Mouse (Mus musculus): ENCODE measurements around the gene Cenpp.
"Not testable (repeated sequence)": the region's sequence is repeated elsewhere in the genome, so short reads cannot be mapped to it uniquely, and the experiment has no call there.

The Cenpp gene

GRCm38 (mm10) chr13:49608589-49609322 is 43.8 kb downstream of the Cenpp start:
- in situ Hi-C loops (cut with MboI, MseI) = no loop called here

DNA sequence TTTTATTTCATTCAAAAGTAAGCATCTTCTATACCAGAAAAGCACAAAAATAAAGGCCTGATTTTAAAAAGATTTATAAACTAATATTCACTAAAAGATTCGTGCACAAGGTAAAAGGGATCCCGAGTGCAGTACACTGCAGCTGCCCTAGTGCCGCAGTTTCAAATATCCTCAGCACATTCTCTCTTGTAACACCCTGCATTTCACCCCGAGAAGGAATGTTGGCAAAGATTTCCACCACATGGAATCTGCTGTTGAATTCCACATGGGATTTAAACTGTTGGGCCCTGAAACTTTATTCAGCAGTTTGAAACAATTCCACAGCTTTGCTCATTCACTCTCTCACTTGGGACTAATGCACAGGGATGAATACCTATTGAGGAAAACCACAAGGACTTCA is 44.9 kb downstream of the Cenpp start, which contains the start of gene Ogn:
Gene Ogn (plus strand): TSS at position 333 of the 400 bp plus-strand sequence.
- in situ Hi-C loops (cut with MboI, MseI) = no loop called here

- in situ Hi-C loops (cut with MboI, MseI) = no loop called here
These were observed 49.0 kb downstream of the Cenpp start for GRCm38 (mm10) chr13:49603603-49604002.

DNA sequence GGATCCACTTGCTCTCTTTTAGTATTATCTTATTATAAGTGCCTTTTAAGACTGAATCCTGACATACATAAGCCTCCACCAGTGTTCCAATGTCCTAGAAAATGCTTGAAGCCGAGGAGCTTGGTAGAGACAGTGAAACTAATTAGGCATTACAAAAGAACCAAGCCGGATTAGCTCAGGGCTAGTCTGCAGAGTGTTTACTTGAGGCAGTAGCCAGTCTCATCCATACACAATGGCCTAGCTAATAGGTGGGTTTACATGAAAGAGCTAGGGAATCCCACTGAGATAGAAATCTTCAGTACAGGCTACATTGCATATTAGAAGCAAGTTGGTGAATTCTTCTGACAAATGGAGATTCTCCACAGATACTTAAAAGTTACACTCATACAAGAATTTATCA is 50.0 kb downstream of the Cenpp start:
- in situ Hi-C loops (cut with MboI, MseI) = not testable (repeated sequence)

DNA sequence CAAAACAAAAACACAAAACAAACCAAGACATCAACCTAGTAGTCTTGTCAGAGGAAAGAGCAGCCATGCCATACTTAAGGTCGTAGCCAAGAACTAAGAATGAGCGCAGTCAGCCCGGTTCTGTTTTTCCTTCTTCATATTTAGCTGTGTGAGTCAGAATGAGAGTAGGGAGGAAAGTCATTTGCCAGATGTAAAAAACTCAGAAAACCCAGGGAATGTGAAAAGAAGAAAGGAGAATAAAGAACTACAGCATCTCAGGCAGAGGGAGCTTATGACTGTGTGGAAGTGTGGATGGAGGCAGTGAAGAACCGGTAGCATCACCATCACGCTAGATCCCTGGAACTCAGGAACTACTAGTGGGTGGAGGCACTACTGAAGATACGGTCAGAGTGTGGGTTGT is 66.5 kb downstream of the Cenpp start:
- in situ Hi-C loops (cut with MboI, MseI) = no loop called here

GRCm38 (mm10) chr13:49584307-49585005 is 68.1 kb downstream of the Cenpp start:
- in situ Hi-C loops (cut with MboI, MseI) = no loop called here

- in situ Hi-C loops (cut with MboI, MseI) = no loop called here
These were observed 68.7 kb downstream of the Cenpp start for GRCm38 (mm10) chr13:49583859-49584258.

GRCm38 (mm10) chr13:49581541-49582530 is 70.7 kb downstream of the Cenpp start, which contains the start of gene Omd:
Omd (plus strand) TSS chr13:49582462.
- in situ Hi-C loops (cut with MboI, MseI) = no loop called here

DNA sequence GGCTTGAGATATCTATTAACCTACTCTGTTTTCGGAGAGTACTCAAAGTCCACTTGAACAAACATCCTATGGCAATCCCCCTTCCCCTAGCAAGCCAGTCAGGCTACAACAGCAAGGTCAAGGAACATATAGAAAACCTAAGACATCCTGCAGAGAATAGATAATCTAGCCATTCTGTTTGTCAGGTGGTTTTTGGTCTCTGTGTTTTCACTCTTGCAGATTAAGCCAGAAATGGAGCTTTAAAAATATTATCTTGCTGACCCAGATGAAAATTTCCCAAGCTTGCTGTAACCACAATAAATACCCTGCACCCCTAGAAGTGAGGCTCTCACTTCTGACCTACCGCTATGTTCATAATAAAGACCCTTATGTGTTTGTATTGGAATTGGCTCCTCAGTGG is 81.2 kb downstream of the Cenpp start:
- in situ Hi-C loops (cut with MboI, MseI) = no loop called here

- in situ Hi-C loops (cut with MboI, MseI) = no loop called here
These were observed 82.2 kb downstream of the Cenpp start for GRCm38 (mm10) chr13:49570371-49570770.

DNA sequence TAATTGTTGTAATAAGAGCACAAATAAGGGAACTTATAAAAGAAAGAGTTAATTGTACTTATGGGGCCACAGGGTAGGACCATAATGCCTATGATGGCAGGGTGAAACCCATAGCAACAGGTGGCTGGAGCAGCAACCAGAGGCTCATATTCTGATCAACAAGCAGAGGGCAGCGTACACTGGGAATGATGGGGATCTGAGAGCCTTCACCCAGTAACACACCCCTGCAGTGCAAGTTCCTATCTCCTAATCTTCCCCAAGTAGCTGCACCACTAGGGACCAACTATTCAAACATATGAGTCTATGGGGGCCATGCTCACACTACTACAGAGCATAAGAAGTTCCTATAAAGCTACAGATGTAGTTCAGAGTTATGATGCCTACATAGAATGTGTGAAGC is 88.2 kb downstream of the Cenpp start:
- in situ Hi-C loops (cut with MboI, MseI) = no loop called here

- in situ Hi-C loops (cut with MboI, MseI) = no loop called here
These were observed 91.7 kb downstream of the Cenpp start for GRCm38 (mm10) chr13:49560886-49561285.

DNA sequence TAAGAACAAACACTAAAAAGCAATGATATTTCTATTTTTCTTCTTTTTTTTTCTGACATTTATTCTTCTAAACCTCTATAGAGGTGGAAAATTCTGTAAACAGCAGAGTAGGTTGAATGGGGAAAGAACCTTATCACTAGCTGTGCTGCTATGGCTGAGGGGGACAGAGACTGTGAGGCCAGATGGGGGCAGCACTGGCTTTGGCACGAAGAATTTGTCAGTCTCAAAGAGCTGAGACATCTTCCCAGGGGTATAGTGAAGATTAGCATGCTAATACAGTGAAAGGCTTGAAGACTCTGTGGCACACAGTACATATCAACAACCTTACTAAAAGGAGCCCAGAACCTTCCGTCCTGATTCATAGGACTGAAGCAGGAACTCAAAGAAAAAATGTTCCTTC is 93.4 kb downstream of the Cenpp start:
- in situ Hi-C loops (cut with MboI, MseI) = no loop called here

DNA sequence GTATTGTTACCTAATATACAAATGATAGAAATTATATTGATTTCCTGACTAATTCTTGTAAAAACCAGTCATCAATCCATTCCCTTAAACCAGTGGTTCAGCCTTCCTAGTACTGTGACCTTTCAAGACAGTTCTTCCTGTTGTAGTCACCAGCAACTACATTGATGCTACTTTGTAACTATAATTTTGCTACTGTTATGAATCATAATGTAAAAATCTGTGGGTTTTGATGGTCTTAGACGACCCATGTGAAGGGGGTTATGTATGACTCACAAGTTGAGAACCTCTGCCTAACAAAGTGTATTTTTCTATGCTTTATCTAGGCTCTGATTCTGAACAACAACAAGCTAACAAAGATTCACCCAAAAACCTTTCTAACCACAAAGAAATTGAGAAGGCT is 95.7 kb downstream of the Cenpp start:
- in situ Hi-C loops (cut with MboI, MseI) = no loop called here

GRCm38 (mm10) chr13:49556203-49556602 is 96.4 kb downstream of the Cenpp start:
- in situ Hi-C loops (cut with MboI, MseI) = no loop called here

GRCm38 (mm10) chr13:49554519-49554918 is 98.1 kb downstream of the Cenpp start:
- in situ Hi-C loops (cut with MboI, MseI) = no loop called here

- in situ Hi-C loops (cut with MboI, MseI) = no loop called here
These were observed 103.0 kb downstream of the Cenpp start for GRCm38 (mm10) chr13:49549616-49550015.

DNA sequence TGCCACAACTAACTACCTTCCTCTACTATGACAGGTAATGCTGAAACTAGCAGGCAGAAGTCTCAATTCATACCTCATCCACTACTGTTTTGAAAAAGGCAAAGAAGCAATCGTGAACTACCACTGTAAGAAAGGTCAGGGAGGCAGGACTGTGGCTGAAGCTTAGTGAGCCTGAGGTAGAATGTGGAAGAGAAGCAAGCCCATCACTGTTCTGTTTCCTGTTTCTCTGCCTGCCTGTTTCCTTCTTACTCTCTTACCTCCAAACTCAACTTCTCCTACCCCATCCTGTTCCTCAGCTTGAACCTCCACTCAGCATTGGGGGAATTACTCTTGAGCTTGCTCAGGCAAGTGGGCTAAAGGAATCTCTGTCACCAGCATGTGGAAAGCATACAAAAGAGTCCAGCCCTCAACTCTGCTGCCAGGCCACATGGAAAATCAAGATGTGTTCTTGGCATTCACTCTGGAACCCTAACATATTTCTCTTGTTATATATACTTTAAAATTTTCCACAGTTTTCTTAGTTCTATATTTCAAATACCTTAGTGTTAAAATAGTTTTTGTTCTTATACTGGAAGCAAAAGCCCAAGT is 104.9 kb downstream of the Cenpp start:
- in situ Hi-C loops (cut with MboI, MseI) = no loop called here

- in situ Hi-C loops (cut with MboI, MseI) = no loop called here
These were observed 106.1 kb downstream of the Cenpp start for GRCm38 (mm10) chr13:49546517-49546916.

DNA sequence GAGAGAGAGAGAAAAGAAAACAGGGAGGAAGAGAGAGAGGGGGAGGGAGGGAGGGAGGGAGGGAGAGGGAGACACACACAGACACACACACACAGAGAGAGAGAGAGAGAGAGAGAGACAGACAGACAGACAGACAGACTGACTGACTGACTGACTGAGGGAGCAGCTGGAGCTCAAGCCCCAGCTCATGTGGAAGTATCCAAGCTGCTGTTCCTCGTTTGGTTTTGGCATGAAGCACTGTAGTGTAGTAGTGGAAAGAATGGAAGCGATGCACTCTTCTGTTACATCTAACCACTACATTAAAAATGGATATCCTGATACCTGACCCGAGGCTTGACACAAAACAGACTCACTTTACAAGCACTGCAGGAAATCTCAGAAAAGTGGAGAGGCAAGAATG is 106.9 kb downstream of the Cenpp start:
- in situ Hi-C loops (cut with MboI, MseI) = no loop called here

DNA sequence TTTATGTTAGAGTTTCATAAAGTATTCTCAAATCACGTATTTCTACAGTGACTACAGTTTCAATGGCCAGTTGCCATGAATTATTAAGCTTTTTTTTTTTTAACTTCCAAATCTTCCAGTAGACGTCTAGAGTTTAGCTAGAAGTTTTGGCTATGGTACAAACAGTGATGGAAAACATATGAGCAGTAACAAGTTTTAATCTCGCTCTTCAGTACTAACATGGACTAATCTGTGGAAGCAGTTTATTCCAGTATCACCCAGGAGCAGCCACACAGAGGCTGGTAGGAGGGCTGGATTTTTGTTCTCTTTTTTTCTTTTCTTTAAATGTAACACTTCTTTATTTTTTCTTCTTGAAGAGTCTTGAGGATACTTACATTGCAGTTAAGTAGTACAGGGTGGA is 108.3 kb downstream of the Cenpp start, which contains the start of gene Aspn:
Gene Aspn (plus strand): TSS at position 165 of the 400 bp plus-strand sequence.
- in situ Hi-C loops (cut with MboI, MseI) = no loop called here

Data from T-helper 2 cell (primary cell).